Mouse (Mus musculus): ENCODE data around the gene Lmf2. TPM values are rescaled to one million over a fixed set of nuclear protein-coding genes. Genes with fewer than 3 reads are reported as not detected.
A peak's percentile ranks its signal among the peaks of the same experiment; 100 is the strongest.

The Lmf2 gene
- polyA plus RNA-seq, 1 experiment from 2014 or later: 30.4 TPM

DNA sequence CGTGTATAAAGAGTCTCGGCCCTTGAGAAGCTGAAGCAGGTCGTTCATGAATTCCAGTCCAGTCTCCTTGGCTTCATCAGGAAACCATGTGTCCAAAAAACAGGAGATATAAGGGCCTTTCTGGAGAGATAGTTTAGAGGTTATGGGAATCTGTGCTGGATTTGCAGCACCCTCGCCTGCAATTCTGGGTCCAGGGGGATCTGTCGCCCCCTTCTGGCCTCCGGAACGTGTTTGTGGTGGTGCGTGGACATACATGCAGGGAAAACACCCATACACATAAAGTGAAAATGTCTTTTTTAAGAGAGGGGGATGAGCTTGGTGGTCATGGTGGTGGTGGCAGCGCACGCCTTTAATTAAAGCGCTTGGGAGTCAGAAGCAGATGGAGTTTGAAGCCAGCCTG is 39.3 kb downstream of the Lmf2 start:
- WGBS (ENCODE audit: missing documents): 91% methylated on average over 11 of the region's 11 CpGs
- peaks cover 37% of the 10 kb centered on the region for H3K79me2 ChIP-seq (ENCODE audit: inconsistent target)
- no peak overlapping the region for H3K4me3 ChIP-seq (ENCODE audit: inconsistent target)
- H3K27ac ChIP-seq: no peak overlapping the region
- H3K36me3 ChIP-seq (ENCODE audit: inconsistent target): no peaks in the 10 kb centered on the region

DNA sequence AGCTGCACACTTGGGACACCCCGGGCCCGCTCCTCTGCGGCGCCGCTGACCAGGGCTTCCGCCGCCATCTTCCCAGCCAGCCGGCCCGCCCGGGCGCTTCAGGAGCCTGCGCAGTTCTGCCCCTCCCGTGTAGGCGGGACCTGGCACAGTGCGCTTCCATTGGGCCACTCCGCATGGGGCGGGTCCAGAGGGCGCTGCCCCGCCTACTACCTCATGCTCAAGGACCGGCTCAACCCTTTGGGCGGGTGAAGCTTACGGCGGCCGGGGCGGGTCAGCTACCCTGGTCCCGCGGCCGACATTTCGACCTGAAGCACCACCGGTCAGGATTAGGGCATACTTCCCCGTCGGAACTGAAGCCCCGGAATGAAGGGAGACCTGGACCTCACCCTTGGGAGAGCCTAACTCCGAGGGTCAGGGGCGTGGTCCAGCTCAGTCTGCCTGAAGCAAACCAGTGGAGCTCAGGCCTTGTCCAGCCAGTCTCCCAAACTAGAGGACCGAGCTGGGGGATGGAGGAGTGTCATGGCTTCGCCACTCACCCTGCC is 40.2 kb downstream of the Lmf2 start, which contains the start of gene Sbf1:
Gene Sbf1, minus strand, starts transcription at position 122 of the 542 bp plus-strand sequence.
- WGBS (ENCODE audit: missing documents): 2% methylated on average over 36 of the region's 37 CpGs
- Histone ChIP-seq H3K27ac (peak within 1 kb of the TSS; percentile 29; the same call in 1 of the 2 replicates), H3K36me3 (ENCODE audit: inconsistent target) (no peaks in the 10 kb centered on the region), H3K79me2 (ENCODE audit: inconsistent target) (peaks cover 46% of the 10 kb centered on the region), H3K4me3 (ENCODE audit: inconsistent target) (peak within 1 kb of the TSS; percentile 67)

GRCm38 (mm10) chr15:89314511-89315189 is 40.8 kb downstream of the Lmf2 start:
- H3K79me2 ChIP-seq (ENCODE audit: inconsistent target): peaks cover 52% of the 10 kb centered on the region
- under 1% methylated on average over 58 of the region's 58 CpGs for WGBS (ENCODE audit: missing documents)
- no peaks in the 10 kb centered on the region for H3K36me3 ChIP-seq (ENCODE audit: inconsistent target)
- H3K27ac ChIP-seq: no peak overlapping the region
- peak overlapping the region; percentile 67 for H3K4me3 ChIP-seq (ENCODE audit: inconsistent target)

GRCm38 (mm10) chr15:89314107-89314506 is 41.4 kb downstream of the Lmf2 start:
- H3K36me3 ChIP-seq (ENCODE audit: inconsistent target): no peaks in the 10 kb centered on the region
- no peak overlapping the region for H3K27ac ChIP-seq
- peak overlapping the region; percentile 67 for H3K4me3 ChIP-seq (ENCODE audit: inconsistent target)
- WGBS (ENCODE audit: missing documents): 38% methylated on average over 3 of the region's 3 CpGs
- H3K79me2 ChIP-seq (ENCODE audit: inconsistent target): peaks cover 58% of the 10 kb centered on the region

GRCm38 (mm10) chr15:89313359-89313758 is 42.1 kb downstream of the Lmf2 start:
- no peaks in the 10 kb centered on the region for H3K36me3 ChIP-seq (ENCODE audit: inconsistent target)
- H3K4me3 ChIP-seq (ENCODE audit: inconsistent target): no peak overlapping the region
- WGBS (ENCODE audit: missing documents): 82% methylated on average over 4 of the region's 4 CpGs
- peaks cover 65% of the 10 kb centered on the region for H3K79me2 ChIP-seq (ENCODE audit: inconsistent target)
- no peak overlapping the region for H3K27ac ChIP-seq

- WGBS (ENCODE audit: missing documents): 20% methylated on average over 6 of the region's 6 CpGs
- peaks cover 16% of the 10 kb centered on the region; the same call in 1 of the 2 replicates for H3K36me3 ChIP-seq (ENCODE audit: inconsistent target)
- H3K27ac ChIP-seq: no peak overlapping the region
Measured at GRCm38 (mm10) chr15:89309962-89310498, 45.4 kb downstream of the Lmf2 start.

DNA sequence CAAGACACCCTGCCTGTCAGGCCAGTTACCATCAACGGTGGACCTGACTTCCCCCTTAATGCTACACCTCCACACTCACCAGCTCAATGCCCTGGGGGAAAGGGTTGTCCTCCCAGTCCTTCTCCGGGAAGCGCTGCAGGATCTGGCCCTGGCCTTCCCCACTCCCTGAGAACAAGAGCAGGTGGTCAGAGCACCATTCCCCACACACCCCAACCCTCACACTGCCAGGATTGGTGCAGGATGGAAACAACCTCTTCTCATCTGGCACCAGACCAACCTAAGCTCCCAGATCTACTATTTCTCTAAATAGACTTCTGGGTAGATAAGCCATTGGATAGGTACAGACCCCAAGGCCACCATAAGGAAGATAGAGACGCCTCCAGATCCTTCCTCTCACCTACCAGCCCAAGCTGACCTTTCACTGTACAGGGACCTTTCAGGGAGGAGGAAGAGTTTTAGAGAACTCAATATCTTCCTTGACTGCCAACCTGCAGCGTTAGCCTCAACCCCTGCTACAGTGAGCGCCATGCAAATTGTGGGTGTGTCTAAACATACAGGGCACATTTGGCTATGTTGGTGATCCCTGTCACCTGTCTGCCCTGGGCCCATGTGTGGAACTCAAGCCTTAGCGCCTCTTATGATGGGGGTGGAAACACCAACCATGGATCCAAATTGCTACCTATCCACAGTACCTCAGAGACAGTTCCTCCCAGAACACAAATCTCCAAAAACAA is 46.9 kb downstream of the Lmf2 start:
- WGBS (ENCODE audit: missing documents): 69% methylated on average over 7 of the region's 7 CpGs
- Histone ChIP-seq H3K36me3 (ENCODE audit: inconsistent target) (peaks cover 31% of the 10 kb centered on the region; the same call in 1 of the 2 replicates), H3K27ac (no peak overlapping the region), H3K4me3 (ENCODE audit: inconsistent target) (no peak overlapping the region), H3K79me2 (ENCODE audit: inconsistent target) (peaks cover 89% of the 10 kb centered on the region)

More at GRCm38 (mm10) chr15:89309962-89310498, 45.4 kb downstream of the Lmf2 start:
- Histone ChIP-seq H3K4me3 (ENCODE audit: inconsistent target) (no peak overlapping the region), H3K79me2 (ENCODE audit: inconsistent target) (peaks cover 96% of the 10 kb centered on the region)

- 87% methylated on average over 13 of the region's 13 CpGs for WGBS (ENCODE audit: missing documents)
- Histone ChIP-seq H3K4me3 (ENCODE audit: inconsistent target) (no peak overlapping the region), H3K36me3 (ENCODE audit: inconsistent target) (peaks cover 40% of the 10 kb centered on the region), H3K27ac (no peak overlapping the region), H3K79me2 (ENCODE audit: inconsistent target) (peaks cover 78% of the 10 kb centered on the region)
Measured at GRCm38 (mm10) chr15:89307461-89307860, 48.0 kb downstream of the Lmf2 start.

- peaks cover 63% of the 10 kb centered on the region for H3K79me2 ChIP-seq (ENCODE audit: inconsistent target)
- no peak overlapping the region for H3K27ac ChIP-seq
- peaks cover 55% of the 10 kb centered on the region for H3K36me3 ChIP-seq (ENCODE audit: inconsistent target)
- WGBS (ENCODE audit: missing documents): 100% methylated on average over 1 of the region's 1 CpGs
- no peak overlapping the region for H3K4me3 ChIP-seq (ENCODE audit: inconsistent target)
Measured at GRCm38 (mm10) chr15:89305966-89306365, 49.5 kb downstream of the Lmf2 start.

Other genes starting within 250 kb of the Lmf2 start
- 4.1 to 8.3 TPM (median 6.3 TPM) in 3 replicates for gene Tubgcp6, start 232.5 kb downstream of the Lmf2 start, polyA plus RNA-seq (2018)
- 3.9 to 7.2 TPM (median 5.5 TPM) in 3 replicates for gene Hdac10, start 227.0 kb downstream of the Lmf2 start, polyA plus RNA-seq (2018)
- gene Mapk12, start 215.0 kb downstream of the Lmf2 start, polyA plus RNA-seq (2018): 0.09 TPM in 1 of 3 replicates, not detected in the others
- 0.79 to 2.1 TPM (median 1.5 TPM) in 3 replicates for gene Mapk11, start 206.0 kb downstream of the Lmf2 start, polyA plus RNA-seq (2018)
- 226 to 333 TPM (median 246 TPM) in 3 replicates for gene Plxnb2, start 174.9 kb downstream of the Lmf2 start, polyA plus RNA-seq (2018)
- gene Dennd6b, start 159.2 kb downstream of the Lmf2 start, polyA plus RNA-seq (2018): 0.80 to 2.0 TPM (median 1.1 TPM) in 3 replicates
- gene Ppp6r2, start 144.1 kb downstream of the Lmf2 start, polyA plus RNA-seq (2018): 15.7 to 23.8 TPM (median 17.1 TPM) in 3 replicates
- 25.5 to 41.4 TPM (median 33.6 TPM) in 3 replicates for gene Sbf1, start 40.3 kb downstream of the Lmf2 start, polyA plus RNA-seq (2018)
- gene Adm2, start 32.9 kb downstream of the Lmf2 start, polyA plus RNA-seq (2018): not detected in 3 replicates
- gene Miox, start 21.3 kb downstream of the Lmf2 start, polyA plus RNA-seq (2018): not detected in 3 replicates
- gene Ncaph2, start 60 bp upstream of the Lmf2 start, polyA plus RNA-seq (2018): 37.1 to 52.3 TPM (median 40.4 TPM) in 3 replicates
- 8.7 to 28.2 TPM (median 22.9 TPM) in 3 replicates for gene Sco2, start 18.2 kb upstream of the Lmf2 start, polyA plus RNA-seq (2018)
- gene Tymp, start 21.4 kb upstream of the Lmf2 start, polyA plus RNA-seq (2018): 0.43 to 1.6 TPM (median 0.93 TPM) in 3 replicates
- gene Odf3b, start 23.6 kb upstream of the Lmf2 start, polyA plus RNA-seq (2018): not detected in 3 replicates
- gene Klhdc7b, start 29.3 kb upstream of the Lmf2 start, polyA plus RNA-seq (2018): not detected in 3 replicates
- not detected in 3 replicates for gene Syce3, start 54.8 kb upstream of the Lmf2 start, polyA plus RNA-seq (2018)
- 0.24 to 0.79 TPM in 2 of 3 replicates, not detected in the other for gene Cpt1b, start 70.2 kb upstream of the Lmf2 start, polyA plus RNA-seq (2018)
- 0.40 to 0.83 TPM (median 0.54 TPM) in 3 replicates for gene C730034F03Rik, start 73.9 kb upstream of the Lmf2 start, polyA plus RNA-seq (2018)
- 0.07 to 0.42 TPM in 2 of 3 replicates, not detected in the other for gene Gm44502, start 74.0 kb upstream of the Lmf2 start, polyA plus RNA-seq (2018)
- 26.6 to 54.6 TPM (median 36.7 TPM) in 3 replicates for gene Chkb, start 74.2 kb upstream of the Lmf2 start, polyA plus RNA-seq (2018)
- gene Mapk8ip2, start 98.3 kb upstream of the Lmf2 start, polyA plus RNA-seq (2018): not detected in 3 replicates
- 18.4 to 33.2 TPM (median 20.7 TPM) in 3 replicates for gene Arsa, start 121.8 kb upstream of the Lmf2 start, polyA plus RNA-seq (2018)
- not detected in 3 replicates for gene Shank3, start 144.0 kb upstream of the Lmf2 start, polyA plus RNA-seq (2018)
- gene Acr, start 212.7 kb upstream of the Lmf2 start, polyA plus RNA-seq (2018): not detected in 3 replicates
- gene Rabl2, start 236.3 kb upstream of the Lmf2 start, polyA plus RNA-seq (2018): 4.3 to 7.5 TPM (median 6.2 TPM) in 3 replicates